Mouse (Mus musculus) heart, postnatal 0 days (tissue): ENCODE results near the gene Phactr2.

Experiments
- CTCF ChIP-seq: IDR thresholded peaks from 2 replicates; pipeline ENCODE4 v1.5.1; 2016; ENCODE audit warnings: antibody characterized with exemption, control low read depth, low read depth
- EP300 ChIP-seq: IDR thresholded peaks from 2 replicates; pipeline ENCODE4 v1.6.1; 2016; ENCODE audit warnings: antibody characterized with exemption, low read depth

GRCm38 (mm10) chr10:13222135-13222534 lies 252.1 kb downstream of the Phactr2 start:
- no peak for TF ChIP-seq CTCF
- TF ChIP-seq EP300: no peak
